Mouse (Mus musculus): ENCODE data around the gene Rps7.

DNA sequence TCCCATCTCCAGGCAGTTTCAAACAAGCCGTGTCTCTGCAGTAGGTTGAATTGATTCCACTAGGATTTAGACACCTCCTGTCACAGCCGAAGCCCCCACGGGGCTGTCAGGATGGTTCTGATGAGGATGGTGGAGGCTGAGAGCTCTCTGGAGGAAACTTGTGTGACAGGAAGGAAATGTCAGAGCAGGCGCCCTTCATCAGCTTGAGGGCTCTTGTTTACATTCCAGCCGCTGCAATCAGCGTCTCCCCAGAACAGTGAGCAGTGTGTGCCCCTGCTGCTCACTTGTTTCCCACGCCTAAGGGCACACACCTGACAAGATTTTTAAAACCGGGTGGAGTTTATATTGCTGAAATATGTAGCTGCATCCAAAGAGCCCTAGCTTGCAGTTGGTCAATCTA lies 31.5 kb upstream of the Rps7 start:
- TF ChIP-seq REST (IDR thresholded peaks at IDR 0.05; ENCODE audit: insufficient read depth, insufficient read length) (no peak), POLR2A (IDR thresholded peaks at IDR 0.05; ENCODE audit: insufficient read length, low read depth) (no peak), E2F4 (IDR thresholded peaks at IDR 0.05; ENCODE audit: insufficient read depth) (no peak), MYOD1 (IDR thresholded peaks at IDR 0.05; ENCODE audit: control insufficient read depth in 1 of 3, insufficient read length in 2 of 3, low read depth in 2 of 3) (no peak), USF1 (IDR thresholded peaks at IDR 0.05; ENCODE audit: low read depth) (no peak), POLR2AphosphoS2 (IDR thresholded peaks at IDR 0.05; ENCODE audit: insufficient read length, low read depth) (no peak), TCF12 (IDR thresholded peaks at IDR 0.05; ENCODE audit: insufficient read depth, poor library complexity, severe bottlenecking) (no peak), MAX (IDR thresholded peaks at IDR 0.05; ENCODE audit: low read depth) (no peak), MYOG (IDR thresholded peaks at IDR 0.05; ENCODE audit: control insufficient read depth in 1 of 3, insufficient read depth in 1 of 3, insufficient read length in 2 of 3, low read depth in 2 of 3) (no peak), CEBPB (IDR thresholded peaks at IDR 0.05; ENCODE audit: insufficient read depth, poor library complexity, severe bottlenecking) (no peak), SRF (IDR thresholded peaks at IDR 0.05; ENCODE audit: control insufficient read depth, insufficient read length, low read depth) (no peak)
